Mouse (Mus musculus): Measurements from ENCODE around the gene Tmem117. TPM values are rescaled to one million over a fixed set of nuclear protein-coding genes. Genes with fewer than 3 reads are reported as not detected.

Tmem117 gene
- polyA plus RNA-seq, 1 experiment from 2014 or later, result 3.1 TPM

GRCm38 (mm10) chr15:94634524-94634923 is 5.5 kb downstream of the Tmem117 start:
- Histone ChIP-seq H3K27me3 (ENCODE audit: control insufficient read depth, insufficient read depth, low read length) (no peaks in the 10 kb centered on the region), H3K9me3 (ENCODE audit: control insufficient read depth, low read length) (no peaks in the 10 kb centered on the region), H3K9ac (ENCODE audit: low read length) (no peak overlapping the region), H3K4me3 (ENCODE audit: low read depth, low read length) (no peak overlapping the region), H3K27ac (ENCODE audit: low read depth, low read length) (no peak overlapping the region), H3K4me1 (ENCODE audit: control insufficient read depth, insufficient read depth, low read length) (no peaks in the 10 kb centered on the region), H3K4me2 (ENCODE audit: low read depth) (no peak overlapping the region), H3K36me3 (ENCODE audit: control insufficient read depth, insufficient read depth, low read length) (no peaks in the 10 kb centered on the region)
- ATAC-seq (ENCODE audit: insufficient read depth, low FRiP score, low TSS enrichment) (no peak), DNase-seq (ENCODE audit: low spot score) (no peak)
- 73% methylated on average over 11 of the region's 11 CpGs for WGBS

DNA sequence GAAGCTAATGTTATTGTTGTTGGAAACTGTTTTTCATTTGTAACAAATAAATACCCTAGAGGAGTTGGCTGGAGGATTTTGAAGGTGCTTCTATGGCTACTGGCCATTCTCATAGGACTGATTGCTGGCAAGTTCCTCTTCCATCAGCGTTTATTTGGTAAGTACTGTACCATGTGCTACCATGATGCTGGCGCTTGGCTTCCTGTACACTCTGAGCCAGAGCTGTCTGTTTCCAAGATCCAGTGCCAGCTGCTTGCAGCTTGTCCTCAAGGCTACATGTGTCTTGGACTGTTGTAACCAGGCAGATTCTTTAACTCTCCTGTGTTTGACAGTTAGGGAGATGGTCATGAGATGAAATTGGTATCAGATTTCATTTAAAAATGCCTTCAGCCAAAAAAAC is 9.2 kb downstream of the Tmem117 start:
- H3K9me3 ChIP-seq (ENCODE audit: control insufficient read depth, low read length), result no peaks in the 10 kb centered on the region
- no peak for ATAC-seq (ENCODE audit: insufficient read depth, low FRiP score, low TSS enrichment)
- H3K27ac ChIP-seq (ENCODE audit: low read depth, low read length), result no peak overlapping the region
- 86% methylated on average over 2 of the region's 2 CpGs for WGBS
- no peak for DNase-seq (ENCODE audit: low spot score)
- H3K36me3 ChIP-seq (ENCODE audit: control insufficient read depth, insufficient read depth, low read length), result no peaks in the 10 kb centered on the region
- no peak overlapping the region for H3K9ac ChIP-seq (ENCODE audit: low read length)
- no peaks in the 10 kb centered on the region for H3K27me3 ChIP-seq (ENCODE audit: control insufficient read depth, insufficient read depth, low read length)
- no peaks in the 10 kb centered on the region for H3K4me1 ChIP-seq (ENCODE audit: control insufficient read depth, insufficient read depth, low read length)
- no peak overlapping the region for H3K4me2 ChIP-seq (ENCODE audit: low read depth)
- no peak overlapping the region for H3K4me3 ChIP-seq (ENCODE audit: low read depth, low read length)

GRCm38 (mm10) chr15:94639126-94639525 is 10.1 kb downstream of the Tmem117 start:
- Histone ChIP-seq H3K27ac (ENCODE audit: low read depth, low read length) (no peak overlapping the region), H3K4me2 (ENCODE audit: low read depth) (no peak overlapping the region), H3K36me3 (ENCODE audit: control insufficient read depth, insufficient read depth, low read length) (no peaks in the 10 kb centered on the region), H3K9ac (ENCODE audit: low read length) (no peak overlapping the region), H3K9me3 (ENCODE audit: control insufficient read depth, low read length) (no peaks in the 10 kb centered on the region), H3K4me1 (ENCODE audit: control insufficient read depth, insufficient read depth, low read length) (no peaks in the 10 kb centered on the region), H3K27me3 (ENCODE audit: control insufficient read depth, insufficient read depth, low read length) (no peaks in the 10 kb centered on the region), H3K4me3 (ENCODE audit: low read depth, low read length) (no peak overlapping the region)
- no peak for ATAC-seq (ENCODE audit: insufficient read depth, low FRiP score, low TSS enrichment)
- no peak for DNase-seq (ENCODE audit: low spot score)
- WGBS, result 74% methylated on average over 2 of the region's 2 CpGs

DNA sequence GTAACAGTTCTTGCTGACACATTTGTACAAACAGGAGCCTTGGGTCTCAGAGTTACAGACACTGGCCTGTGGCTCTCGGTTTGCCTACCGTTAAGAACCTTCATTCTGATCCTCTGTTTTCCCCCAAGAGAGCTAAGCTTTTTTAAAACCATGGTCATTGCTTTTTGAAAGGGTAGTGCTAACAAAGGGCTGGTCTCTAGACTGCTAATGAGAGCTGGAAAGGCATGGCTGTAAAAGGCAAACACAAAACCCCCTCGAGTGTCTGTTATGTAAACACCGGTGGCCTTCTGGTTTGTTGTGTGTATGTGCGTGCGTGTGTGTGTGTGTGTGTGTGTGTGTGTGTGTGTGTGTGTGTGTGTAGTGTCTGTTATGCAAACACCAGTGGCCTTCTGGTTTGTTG is 17.0 kb downstream of the Tmem117 start:
- Histone ChIP-seq H3K4me2 (ENCODE audit: low read depth) (no peak overlapping the region), H3K4me3 (ENCODE audit: low read depth, low read length) (no peak overlapping the region), H3K4me1 (ENCODE audit: control insufficient read depth, insufficient read depth, low read length) (no peaks in the 10 kb centered on the region), H3K9ac (ENCODE audit: low read length) (no peak overlapping the region), H3K27ac (ENCODE audit: low read depth, low read length) (no peak overlapping the region), H3K27me3 (ENCODE audit: control insufficient read depth, insufficient read depth, low read length) (no peaks in the 10 kb centered on the region), H3K9me3 (ENCODE audit: control insufficient read depth, low read length) (no peaks in the 10 kb centered on the region), H3K36me3 (ENCODE audit: control insufficient read depth, insufficient read depth, low read length) (no peaks in the 10 kb centered on the region)
- ATAC-seq (ENCODE audit: insufficient read depth, low FRiP score, low TSS enrichment) (no peak), DNase-seq (ENCODE audit: low spot score) (no peak)
- 34% methylated on average over 6 of the region's 6 CpGs for WGBS

- Histone ChIP-seq H3K36me3 (ENCODE audit: control insufficient read depth, insufficient read depth, low read length) (no peaks in the 10 kb centered on the region), H3K9ac (ENCODE audit: low read length) (no peak overlapping the region), H3K4me1 (ENCODE audit: control insufficient read depth, insufficient read depth, low read length) (no peaks in the 10 kb centered on the region), H3K9me3 (ENCODE audit: control insufficient read depth, low read length) (no peaks in the 10 kb centered on the region), H3K4me3 (ENCODE audit: low read depth, low read length) (no peak overlapping the region), H3K4me2 (ENCODE audit: low read depth) (no peak overlapping the region), H3K27ac (ENCODE audit: low read depth, low read length) (no peak overlapping the region), H3K27me3 (ENCODE audit: control insufficient read depth, insufficient read depth, low read length) (no peaks in the 10 kb centered on the region)
- DNase-seq (ENCODE audit: low spot score) (no peak), ATAC-seq (ENCODE audit: insufficient read depth, low FRiP score, low TSS enrichment) (no peak)
- 90% methylated on average over 8 of the region's 8 CpGs for WGBS
Measured at GRCm38 (mm10) chr15:94648430-94648829, 19.4 kb downstream of the Tmem117 start.

- Histone ChIP-seq H3K4me3 (ENCODE audit: low read depth, low read length) (no peak overlapping the region), H3K4me1 (ENCODE audit: control insufficient read depth, insufficient read depth, low read length) (no peaks in the 10 kb centered on the region), H3K4me2 (ENCODE audit: low read depth) (no peak overlapping the region), H3K9ac (ENCODE audit: low read length) (no peak overlapping the region), H3K27me3 (ENCODE audit: control insufficient read depth, insufficient read depth, low read length) (no peaks in the 10 kb centered on the region), H3K27ac (ENCODE audit: low read depth, low read length) (no peak overlapping the region), H3K36me3 (ENCODE audit: control insufficient read depth, insufficient read depth, low read length) (no peaks in the 10 kb centered on the region), H3K9me3 (ENCODE audit: control insufficient read depth, low read length) (no peaks in the 10 kb centered on the region)
- WGBS, result 61% methylated on average over 17 of the region's 17 CpGs
- peak; percentile 17 for DNase-seq (ENCODE audit: low spot score)
- no peak for ATAC-seq (ENCODE audit: insufficient read depth, low FRiP score, low TSS enrichment)
Measured at GRCm38 (mm10) chr15:94649071-94649765, 20.2 kb downstream of the Tmem117 start.

DNA sequence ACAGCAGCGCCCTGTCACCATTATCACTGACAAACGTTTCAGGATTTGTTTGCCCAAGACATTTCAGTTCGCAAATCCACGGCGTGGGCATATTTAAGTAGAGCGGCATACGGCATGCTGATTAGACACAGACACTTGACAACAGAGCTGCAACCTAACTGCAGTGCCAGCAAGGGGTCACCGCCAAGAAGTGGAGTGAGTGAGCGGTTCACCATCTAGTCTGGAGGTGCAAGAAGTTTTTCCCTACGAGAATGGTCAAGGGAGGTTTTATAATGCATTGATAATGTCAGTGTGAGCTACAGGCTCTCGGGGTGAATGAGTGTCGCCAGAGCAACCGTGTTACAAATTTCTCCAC is 20.7 kb downstream of the Tmem117 start:
- ATAC-seq (ENCODE audit: insufficient read depth, low FRiP score, low TSS enrichment) (no peak), DNase-seq (ENCODE audit: low spot score) (no peak)
- H3K4me1 ChIP-seq (ENCODE audit: control insufficient read depth, insufficient read depth, low read length), result no peaks in the 10 kb centered on the region
- H3K4me3 ChIP-seq (ENCODE audit: low read depth, low read length), result no peak overlapping the region
- WGBS, result 52% methylated on average over 13 of the region's 13 CpGs
- no peaks in the 10 kb centered on the region for H3K36me3 ChIP-seq (ENCODE audit: control insufficient read depth, insufficient read depth, low read length)
- no peak overlapping the region for H3K9ac ChIP-seq (ENCODE audit: low read length)
- no peak overlapping the region for H3K4me2 ChIP-seq (ENCODE audit: low read depth)
- H3K9me3 ChIP-seq (ENCODE audit: control insufficient read depth, low read length), result no peaks in the 10 kb centered on the region
- no peaks in the 10 kb centered on the region for H3K27me3 ChIP-seq (ENCODE audit: control insufficient read depth, insufficient read depth, low read length)
- H3K27ac ChIP-seq (ENCODE audit: low read depth, low read length), result no peak overlapping the region

GRCm38 (mm10) chr15:94651350-94651749 is 22.3 kb downstream of the Tmem117 start:
- ATAC-seq (ENCODE audit: insufficient read depth, low FRiP score, low TSS enrichment), result no peak
- H3K27me3 ChIP-seq (ENCODE audit: control insufficient read depth, insufficient read depth, low read length), result no peaks in the 10 kb centered on the region
- no peak overlapping the region for H3K27ac ChIP-seq (ENCODE audit: low read depth, low read length)
- no peaks in the 10 kb centered on the region for H3K36me3 ChIP-seq (ENCODE audit: control insufficient read depth, insufficient read depth, low read length)
- 73% methylated on average over 9 of the region's 9 CpGs for WGBS
- no peak overlapping the region for H3K4me2 ChIP-seq (ENCODE audit: low read depth)
- no peak overlapping the region for H3K9ac ChIP-seq (ENCODE audit: low read length)
- DNase-seq (ENCODE audit: low spot score), result no peak
- no peak overlapping the region for H3K4me3 ChIP-seq (ENCODE audit: low read depth, low read length)
- no peaks in the 10 kb centered on the region for H3K4me1 ChIP-seq (ENCODE audit: control insufficient read depth, insufficient read depth, low read length)
- no peaks in the 10 kb centered on the region for H3K9me3 ChIP-seq (ENCODE audit: control insufficient read depth, low read length)

GRCm38 (mm10) chr15:94651969-94652842 is 23.2 kb downstream of the Tmem117 start:
- H3K4me2 ChIP-seq (ENCODE audit: low read depth), result no peak overlapping the region
- no peaks in the 10 kb centered on the region for H3K36me3 ChIP-seq (ENCODE audit: control insufficient read depth, insufficient read depth, low read length)
- H3K9ac ChIP-seq (ENCODE audit: low read length), result no peak overlapping the region
- 77% methylated on average over 13 of the region's 13 CpGs for WGBS
- no peaks in the 10 kb centered on the region for H3K27me3 ChIP-seq (ENCODE audit: control insufficient read depth, insufficient read depth, low read length)
- no peak overlapping the region for H3K27ac ChIP-seq (ENCODE audit: low read depth, low read length)
- no peak for DNase-seq (ENCODE audit: low spot score)
- no peaks in the 10 kb centered on the region for H3K4me1 ChIP-seq (ENCODE audit: control insufficient read depth, insufficient read depth, low read length)
- no peak overlapping the region for H3K4me3 ChIP-seq (ENCODE audit: low read depth, low read length)
- no peak for ATAC-seq (ENCODE audit: insufficient read depth, low FRiP score, low TSS enrichment)
- no peaks in the 10 kb centered on the region for H3K9me3 ChIP-seq (ENCODE audit: control insufficient read depth, low read length)
